Mouse (Mus musculus) MEL (cell line): ENCODE data around the gene Fbf1.

Experiments
- CTCF ChIP-seq, 3 experiments: IDR thresholded peaks in 2 of 3; conservative IDR thresholded peaks in 1 of 3; 2 replicates each; pipeline ENCODE4 v1.5.1; 2011 to 2012; ENCODE audit warnings: low read length in 3 of 3, low read depth in 2 of 3, mild to moderate bottlenecking in 2 of 3, improper control_type of control experiment in 1 of 3, inconsistent platforms in 1 of 3, mixed read lengths in 1 of 3, moderate library complexity in 1 of 3; ENCODE audit not compliant: control insufficient read depth in 1 of 3, insufficient read depth in 1 of 3, poor library complexity in 1 of 3, severe bottlenecking in 1 of 3
- EP300 ChIP-seq, 2 experiments: IDR thresholded peaks; 2 replicates each; pipeline ENCODE4 v1.6.1; 2011; ENCODE audit warnings: improper control_type of control experiment in 2 of 2, low read length in 2 of 2, low read depth in 1 of 2, mild to moderate bottlenecking in 1 of 2
- HCFC1 ChIP-seq: IDR thresholded peaks from 2 replicates; pipeline ENCODE4 v1.6.1; 2012; ENCODE audit warnings: low read depth, mild to moderate bottlenecking, inconsistent platforms, low read length, improper control_type of control experiment, moderate library complexity
- MAFK ChIP-seq: IDR thresholded peaks from 2 replicates; pipeline ENCODE4 v1.6.1; 2011; ENCODE audit warnings: low read depth, mild to moderate bottlenecking, low read length, improper control_type of control experiment, borderline replicate concordance
- POLR2A ChIP-seq, 2 experiments: IDR thresholded peaks; 2 replicates each; pipeline ENCODE4 v1.6.1; 2011 to 2012; ENCODE audit warnings: low read length in 2 of 2, mild to moderate bottlenecking in 2 of 2, control low read depth in 1 of 2, improper control_type of control experiment in 1 of 2, low read depth in 1 of 2, moderate library complexity in 1 of 2; ENCODE audit not compliant: control insufficient read depth in 1 of 2, insufficient read depth in 1 of 2, poor library complexity in 1 of 2
- ZNF384 ChIP-seq: IDR thresholded peaks from 2 replicates; pipeline ENCODE4 v1.6.1; 2012; ENCODE audit warnings: low read depth, mild to moderate bottlenecking, inconsistent platforms, low read length, improper control_type of control experiment

- TF ChIP-seq CTCF (IDR thresholded peaks at IDR 0.05 in 2 of 3, conservative IDR thresholded peaks at IDR 0.05 in 1 of 3; ENCODE audit: control insufficient read depth in 1 of 3, insufficient read depth in 1 of 3, low read depth in 2 of 3, low read length in 3 of 3, poor library complexity in 1 of 3, severe bottlenecking in 1 of 3) (no peak), MAFK (no peak), ZNF384 (peak; percentile 42), POLR2A (IDR thresholded peaks at IDR 0.05; ENCODE audit: control insufficient read depth in 1 of 2, insufficient read depth in 1 of 2, low read depth in 1 of 2, low read length in 2 of 2, poor library complexity in 1 of 2) (no peak), HCFC1 (peak; percentile 63), EP300 (IDR thresholded peaks at IDR 0.05; ENCODE audit: low read depth in 1 of 2, low read length in 2 of 2) (peak; percentile 85)
These were observed 68.5 kb downstream of the Fbf1 start for GRCm38 (mm10) chr11:116099462-116099861.
